Mouse (Mus musculus): ENCODE measurements at regions not wholly inside any gene's neighbourhood (a gene's known extent, or its start where the extent isn't known, plus 50 kb on each side); places are given as distances from the start of the nearest gene placed in this dataset.

DNA sequence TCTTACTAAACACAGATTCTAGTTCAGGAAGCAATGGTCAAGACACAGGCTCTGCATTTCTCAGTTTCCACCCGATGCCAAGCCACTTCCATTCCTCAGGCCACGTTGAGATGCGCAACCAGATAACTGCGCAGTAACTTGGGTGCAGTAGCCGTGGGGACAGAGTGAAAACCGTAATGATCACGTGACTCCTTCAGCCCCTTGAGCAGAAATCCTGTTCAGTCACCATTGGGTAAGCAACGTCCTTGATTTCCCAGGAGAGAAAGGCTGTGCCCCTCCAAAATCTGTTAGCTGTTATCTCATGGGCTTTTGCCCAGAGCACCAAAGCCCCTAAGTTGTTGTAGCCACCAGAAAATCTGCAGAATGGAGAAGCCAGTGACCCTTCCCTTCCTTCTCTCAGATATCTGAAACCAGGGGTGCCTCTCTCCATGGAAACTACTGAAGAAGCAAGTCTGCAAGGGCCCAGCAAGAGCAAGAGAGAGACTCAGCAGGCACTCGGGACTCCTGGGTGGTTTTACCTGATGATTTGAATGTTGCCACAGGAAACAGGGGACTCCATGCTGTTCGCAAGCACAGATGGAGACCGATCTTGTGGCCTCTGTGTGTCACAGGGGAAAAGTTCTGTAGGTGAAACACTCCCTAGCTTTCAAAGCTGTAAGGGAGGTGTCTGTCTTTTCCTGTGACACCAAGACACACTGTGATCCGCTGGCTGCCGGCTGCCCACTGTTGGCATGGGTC lies 126.7 kb downstream of the Lmo4 start:
- in situ Hi-C loops (cut with MboI; ENCODE audit: low sequenced_read_pairs), result no loop called here

DNA sequence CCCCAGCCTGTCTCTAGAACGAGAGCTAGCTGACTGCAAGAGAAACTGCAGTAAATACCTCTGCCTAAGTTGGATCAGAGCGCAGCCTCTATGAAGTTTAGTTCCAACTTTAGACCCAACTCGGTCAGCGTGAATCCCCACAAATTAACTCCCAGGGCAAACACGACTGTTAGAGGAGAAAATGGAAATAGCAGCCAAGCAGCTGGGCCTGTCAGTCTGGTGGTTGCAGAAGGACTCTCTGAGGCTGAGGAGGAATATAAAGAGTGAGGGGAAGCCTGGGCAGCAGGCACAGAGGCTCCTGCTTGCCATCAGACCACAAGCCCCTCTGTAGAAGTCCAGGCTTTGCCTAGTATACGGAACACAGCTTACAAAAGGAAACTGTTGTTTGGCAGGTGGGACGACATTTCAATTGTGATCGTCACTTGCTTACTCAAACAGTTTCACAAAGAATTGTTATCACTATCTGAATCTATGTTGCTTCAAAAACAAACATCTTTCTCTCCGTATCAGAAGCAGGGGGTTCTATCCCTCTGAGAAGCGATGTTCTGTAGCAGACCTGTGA lies 135.0 kb downstream of the Lmo4 start:
- in situ Hi-C loops (cut with MboI; ENCODE audit: low sequenced_read_pairs), result no loop called here

DNA sequence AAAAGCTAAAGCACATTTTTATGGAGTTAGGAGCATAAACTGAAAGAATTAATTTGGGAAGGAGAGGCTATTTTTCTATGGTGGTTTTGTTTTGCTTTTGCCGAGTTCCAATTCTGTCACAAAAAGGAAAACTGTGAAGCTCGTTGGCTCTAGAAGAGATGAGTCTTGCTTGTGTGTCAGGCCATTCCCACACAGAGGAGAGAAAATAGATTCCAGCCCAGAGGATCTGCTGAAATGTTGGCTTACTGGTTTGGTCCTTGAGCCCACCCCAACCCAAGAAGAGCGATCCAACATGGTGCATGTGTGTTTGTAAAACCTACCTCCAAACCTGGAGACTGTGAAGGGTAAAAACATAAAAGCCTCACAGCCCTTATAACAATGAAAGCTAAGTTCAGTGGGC lies 138.0 kb downstream of the Lmo4 start:
- in situ Hi-C loops (cut with MboI; ENCODE audit: low sequenced_read_pairs), result no loop called here

DNA sequence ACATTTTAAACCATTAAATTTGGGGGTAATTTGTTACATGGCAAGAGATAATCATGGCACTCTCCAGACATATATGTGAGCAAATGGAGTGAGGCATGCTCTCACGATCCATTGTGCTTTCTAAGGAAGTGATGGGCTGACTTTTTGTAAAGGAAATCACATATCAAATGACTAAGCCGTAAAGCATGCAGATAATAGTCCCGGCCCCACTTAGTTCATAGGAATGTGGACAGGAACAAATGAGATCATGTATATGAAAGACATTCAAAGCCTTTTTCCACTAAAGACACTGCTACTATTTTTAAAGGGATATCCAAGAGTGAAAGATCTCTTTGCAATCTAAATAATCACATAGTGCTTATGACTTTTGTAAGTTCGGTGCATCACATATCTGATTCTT lies 146.9 kb downstream of the Lmo4 start:
- in situ Hi-C loops (cut with MboI; ENCODE audit: low sequenced_read_pairs), result no loop called here

DNA sequence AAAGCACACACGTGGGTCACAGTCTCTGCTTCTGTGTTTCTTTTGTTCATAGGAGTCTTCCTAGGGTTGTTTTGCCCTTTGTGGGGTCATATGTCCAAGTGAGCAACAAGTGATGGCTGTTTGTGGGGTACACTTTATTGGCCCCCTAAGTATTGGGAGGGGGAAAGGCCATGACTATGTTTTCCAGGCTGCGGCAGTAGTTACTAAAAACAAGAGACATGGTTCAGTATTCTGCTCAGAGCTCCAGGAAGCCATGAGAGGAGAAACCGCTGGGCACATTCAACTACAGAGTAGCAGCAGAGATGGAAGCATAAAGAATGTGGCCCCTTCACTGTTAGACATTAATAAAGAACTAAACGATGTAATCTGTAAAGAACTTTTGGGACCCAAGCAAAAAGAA lies 154.7 kb downstream of the Lmo4 start:
- in situ Hi-C loops (cut with MboI; ENCODE audit: low sequenced_read_pairs), result no loop called here

DNA sequence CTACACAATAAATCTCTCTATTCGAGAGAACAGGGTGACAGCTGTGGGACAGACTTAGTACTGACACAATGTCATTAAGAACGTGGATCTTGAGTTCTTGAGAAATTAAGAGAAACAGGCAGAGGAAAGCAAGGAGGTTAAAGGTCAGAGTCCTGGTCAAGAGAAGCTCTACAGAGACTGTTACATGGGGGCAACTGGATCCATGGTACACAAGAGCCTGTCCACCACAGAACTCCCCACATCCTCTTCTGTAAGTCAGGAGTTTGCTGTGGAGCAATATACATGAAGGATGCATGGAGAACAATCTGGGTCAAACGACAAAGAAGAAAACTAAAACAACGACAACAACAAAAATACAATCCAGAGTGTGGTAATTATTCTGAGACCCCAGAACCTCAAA lies 155.8 kb downstream of the Lmo4 start:
- in situ Hi-C loops (cut with MboI; ENCODE audit: low sequenced_read_pairs), result no loop called here

DNA sequence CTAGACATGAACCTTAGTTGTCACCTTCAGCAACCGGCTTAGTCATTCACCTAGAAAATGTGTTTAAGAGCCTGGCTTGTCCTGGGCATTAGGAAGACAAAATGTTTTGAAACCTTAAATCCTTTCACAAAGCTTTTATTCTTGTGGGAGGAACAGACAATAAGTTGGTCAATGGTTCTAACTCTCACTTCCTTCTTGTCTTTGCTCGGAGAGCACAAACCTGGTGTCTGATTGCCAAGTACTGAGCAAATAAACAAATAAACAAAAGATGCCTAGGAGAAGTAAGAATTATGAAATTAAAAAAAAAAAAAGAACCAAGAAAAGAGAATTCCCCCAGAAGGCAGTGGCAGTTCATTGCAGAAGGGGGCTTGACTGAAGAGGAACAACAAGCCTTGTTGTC lies 160.7 kb downstream of the Lmo4 start:
- in situ Hi-C loops (cut with MboI; ENCODE audit: low sequenced_read_pairs), result no loop called here

DNA sequence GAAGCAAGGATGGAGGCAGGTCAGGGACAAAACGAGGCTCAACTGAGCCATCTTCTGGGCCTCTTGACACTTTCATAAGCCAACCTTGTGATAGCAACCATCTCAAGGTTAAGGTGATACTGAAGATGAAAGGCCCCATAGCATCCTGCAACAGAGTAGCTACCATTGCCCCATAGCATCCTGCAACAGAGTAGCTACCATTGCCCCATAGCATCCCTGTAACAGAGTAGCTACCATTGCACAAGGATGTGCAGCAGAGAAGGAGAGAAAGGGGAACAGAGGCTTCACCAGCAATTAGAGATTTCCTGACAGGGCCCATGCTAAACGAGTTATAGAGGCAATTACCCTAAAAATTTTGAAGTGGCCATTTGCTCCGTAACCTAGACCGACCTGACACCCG lies 163.2 kb downstream of the Lmo4 start:
- in situ Hi-C loops (cut with MboI; ENCODE audit: low sequenced_read_pairs), result no loop called here

DNA sequence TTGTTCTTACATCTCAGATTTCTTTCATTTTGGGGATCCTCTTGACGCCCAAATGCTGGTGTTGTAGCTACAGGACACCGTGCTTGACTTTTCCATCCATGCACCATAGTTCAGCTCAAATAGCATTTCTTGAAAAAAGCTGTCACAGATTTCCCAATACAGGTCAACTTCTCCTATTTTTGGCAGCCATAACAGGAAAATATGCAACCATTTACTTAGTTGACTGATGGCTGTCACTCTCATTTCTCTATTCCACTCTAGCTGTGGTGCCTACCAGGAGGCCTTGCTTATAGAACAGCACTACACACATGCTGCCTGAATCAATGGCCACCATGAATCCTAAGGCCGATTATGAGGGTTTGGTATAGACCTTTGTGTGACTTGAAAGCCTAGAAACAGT lies 165.5 kb downstream of the Lmo4 start:
- in situ Hi-C loops (cut with MboI; ENCODE audit: low sequenced_read_pairs), result no loop called here

DNA sequence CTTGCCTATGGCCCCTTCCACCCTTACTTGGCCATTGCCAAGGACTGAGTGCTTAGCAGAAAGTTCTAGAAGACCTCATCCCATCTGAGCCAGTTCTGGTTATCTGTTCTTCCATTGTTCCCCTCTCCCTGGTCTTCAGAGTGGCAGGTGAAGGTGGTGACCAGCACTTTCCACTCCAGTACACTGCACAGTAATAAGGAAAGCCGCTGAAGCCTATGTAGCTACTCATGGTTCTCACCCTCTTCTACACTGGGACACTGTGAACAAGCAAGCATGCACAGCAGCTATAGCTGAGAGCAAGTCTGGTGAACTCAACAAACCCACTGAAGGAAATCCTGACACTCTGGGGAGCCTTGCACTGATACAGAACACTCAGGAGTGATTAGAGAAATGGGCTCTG lies 175.4 kb downstream of the Lmo4 start:
- in situ Hi-C loops (cut with MboI; ENCODE audit: low sequenced_read_pairs), result no loop called here

DNA sequence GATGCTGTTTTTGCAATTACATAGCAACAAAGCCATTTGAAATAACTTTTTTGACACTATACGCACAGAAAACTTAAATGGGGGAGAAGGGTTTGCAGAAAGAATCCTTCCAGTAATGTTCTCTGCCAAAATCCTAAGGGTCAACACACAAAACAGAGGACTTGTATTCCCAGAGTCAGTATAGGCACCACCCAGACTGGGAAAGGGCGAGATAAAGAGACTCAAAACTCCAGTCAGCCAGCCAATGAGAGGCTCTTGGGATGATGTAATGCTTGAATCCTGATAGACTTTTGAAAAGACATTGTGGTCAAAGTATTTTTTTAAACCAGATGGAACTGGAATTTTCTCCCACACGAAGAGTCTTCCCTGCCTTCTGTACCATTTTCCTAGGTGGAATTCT lies 175.9 kb downstream of the Lmo4 start:
- in situ Hi-C loops (cut with MboI; ENCODE audit: low sequenced_read_pairs), result no loop called here

DNA sequence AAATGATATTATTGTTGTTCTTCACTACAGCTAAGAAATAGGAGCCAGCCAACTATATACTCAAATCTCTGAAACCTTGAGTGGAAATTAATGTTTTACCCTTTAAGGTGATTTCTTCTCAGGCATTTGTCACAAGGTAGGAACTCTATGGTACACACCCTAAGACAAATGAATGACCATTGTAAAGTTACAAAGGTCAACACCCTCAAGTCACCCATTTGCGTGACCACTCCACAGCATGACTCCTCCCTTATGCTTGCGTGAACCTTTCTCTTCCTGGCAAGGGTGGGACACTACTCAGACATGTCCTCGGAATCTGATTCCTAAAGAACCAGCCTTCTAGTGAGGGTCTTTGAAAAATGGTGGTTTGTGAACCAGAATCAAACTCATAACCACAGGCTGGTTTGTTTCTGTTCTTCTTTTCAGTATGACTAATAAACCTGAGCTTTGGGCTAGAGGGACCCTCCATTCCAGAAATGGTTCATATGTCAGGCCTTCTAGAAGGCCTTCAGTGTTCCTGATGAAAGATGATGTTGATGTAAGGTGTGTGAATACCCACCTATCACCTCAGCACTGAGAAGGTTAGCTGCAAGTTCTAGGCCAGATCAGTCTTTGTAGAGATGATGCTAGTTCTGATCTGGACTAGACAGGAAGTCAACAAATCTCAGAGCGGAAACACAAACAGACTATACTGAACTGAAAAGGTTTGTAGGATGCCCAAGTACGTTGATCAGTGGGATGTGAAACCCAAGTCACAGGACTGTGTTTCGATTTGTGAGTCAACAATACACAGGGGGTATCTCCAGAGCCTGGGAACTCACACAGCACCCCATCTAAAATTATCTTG lies 177.7 kb downstream of the Lmo4 start:
- in situ Hi-C loops (cut with MboI; ENCODE audit: low sequenced_read_pairs), result no loop called here

DNA sequence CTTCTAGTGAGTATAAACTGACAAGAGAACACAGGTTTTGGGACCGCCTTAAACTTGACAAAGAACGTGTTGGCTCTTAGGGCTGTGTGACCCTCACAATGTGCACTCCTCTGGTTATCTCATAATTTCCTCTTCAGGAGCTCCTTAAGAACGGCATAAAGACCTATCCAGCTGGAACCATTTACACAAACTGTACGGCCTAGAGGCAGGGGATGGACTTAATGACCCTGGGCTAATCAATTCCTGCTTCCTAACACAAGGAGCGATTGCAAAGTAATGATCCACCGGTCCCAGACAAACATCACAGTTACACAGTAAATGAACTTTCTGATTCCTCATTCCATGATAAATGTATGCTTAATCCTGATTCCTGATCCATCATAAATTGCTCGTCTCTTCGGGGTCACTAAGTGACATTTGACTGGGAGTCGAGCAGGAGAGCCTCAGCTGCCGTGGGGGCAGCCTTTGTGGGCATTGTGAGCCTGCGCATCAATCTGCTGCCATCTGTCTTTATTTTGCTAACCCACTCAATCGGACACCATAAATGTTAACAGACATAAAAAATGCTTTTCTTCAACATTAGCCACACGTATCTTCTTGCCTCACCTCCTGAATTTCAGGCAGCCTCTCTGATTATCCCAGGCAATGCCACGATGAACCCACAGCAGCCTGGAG lies 179.4 kb downstream of the Lmo4 start:
- in situ Hi-C loops (cut with MboI; ENCODE audit: low sequenced_read_pairs), result no loop called here

DNA sequence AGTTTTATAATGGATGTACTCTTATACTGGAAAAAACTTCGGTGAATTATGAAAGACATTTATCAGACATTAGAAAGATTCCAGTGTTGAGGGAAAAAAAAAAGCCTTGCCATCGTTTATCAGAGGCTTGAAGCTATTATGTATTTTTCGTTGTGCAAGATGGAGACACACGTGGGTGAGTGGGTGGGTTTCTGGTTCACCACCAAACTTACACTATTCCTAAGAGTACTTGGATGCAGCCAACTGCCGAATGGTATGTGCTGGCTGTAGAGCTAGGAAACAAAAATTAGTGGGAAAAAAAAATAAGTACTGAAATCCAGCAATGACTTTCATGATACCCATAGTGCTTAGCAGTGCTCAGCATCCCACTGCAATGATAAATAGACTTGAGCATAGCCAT lies 180.8 kb downstream of the Lmo4 start:
- in situ Hi-C loops (cut with MboI; ENCODE audit: low sequenced_read_pairs), result no loop called here

DNA sequence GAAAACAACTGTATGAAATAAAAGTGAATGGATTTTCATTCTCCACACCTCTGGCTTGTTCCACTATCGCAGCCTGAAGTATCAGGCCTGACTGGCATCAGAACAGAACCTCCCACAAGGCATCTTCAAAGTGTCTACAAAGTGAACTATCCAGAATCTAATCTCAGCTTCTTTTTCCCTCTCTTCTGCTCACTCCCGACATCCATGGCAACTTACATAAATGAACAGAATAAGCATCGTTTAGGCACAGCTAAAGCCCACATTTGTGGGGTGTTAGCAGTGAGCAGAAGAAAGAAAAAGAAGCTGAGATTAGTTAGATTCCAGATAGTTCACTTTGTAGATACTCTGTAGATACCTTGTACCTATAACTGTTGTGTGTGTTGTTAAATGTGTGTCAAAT lies 182.0 kb downstream of the Lmo4 start:
- in situ Hi-C loops (cut with MboI; ENCODE audit: low sequenced_read_pairs), result no loop called here

DNA sequence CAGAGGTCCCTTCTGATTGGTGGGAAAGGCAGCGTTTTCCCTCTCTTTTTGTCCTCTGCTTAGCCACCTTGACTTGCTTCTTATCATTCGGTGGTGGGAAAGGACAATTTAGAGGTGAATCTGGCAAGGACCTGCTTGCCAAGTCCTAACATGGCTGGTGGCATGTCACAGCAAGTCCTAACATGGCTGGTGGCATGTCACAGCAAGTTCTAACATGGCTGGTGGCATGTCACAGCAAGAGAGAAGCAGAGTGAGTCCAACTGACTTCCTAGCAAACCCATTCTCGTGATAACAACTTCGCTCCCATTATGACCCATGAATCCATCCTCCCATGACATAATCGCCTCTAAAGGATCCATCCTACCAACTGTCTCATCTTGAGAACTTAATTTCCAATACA lies 183.1 kb downstream of the Lmo4 start:
- in situ Hi-C loops (cut with MboI; ENCODE audit: low sequenced_read_pairs), result no loop called here

DNA sequence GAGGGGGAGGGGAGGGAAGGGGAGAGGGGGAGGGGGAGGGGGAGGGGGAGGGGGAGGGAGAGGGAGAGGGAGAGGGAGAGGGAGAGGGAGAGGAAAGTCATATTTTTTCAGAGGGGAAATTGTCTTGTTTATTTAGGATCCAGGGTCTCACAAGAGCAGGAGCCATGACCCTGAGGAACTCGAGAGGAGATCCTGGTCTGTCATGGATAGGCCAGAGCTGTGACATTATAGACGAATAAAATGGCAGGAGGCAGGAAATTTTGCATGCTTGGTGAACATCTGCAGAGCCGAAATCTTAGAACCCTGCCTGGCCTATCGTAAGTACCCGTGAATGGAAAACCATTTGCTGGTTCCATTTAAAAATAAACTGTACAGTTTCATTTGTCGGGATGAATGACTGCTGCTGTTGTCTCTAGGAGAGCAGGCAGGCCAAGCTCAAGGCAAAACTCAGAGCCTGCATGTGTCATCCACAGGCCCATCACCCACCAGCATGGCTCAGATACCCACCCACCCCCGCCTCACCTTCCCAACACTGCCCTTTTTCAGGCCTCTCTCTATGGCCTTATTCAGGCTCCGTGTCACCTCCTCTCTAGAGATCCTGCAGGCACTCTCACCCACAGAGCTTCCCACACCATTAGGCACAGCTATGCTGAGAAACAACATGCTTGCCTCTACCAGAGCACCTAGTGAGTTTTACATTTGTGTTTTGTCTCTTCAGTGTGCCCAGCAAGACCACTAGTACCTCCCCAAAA lies 184.7 kb downstream of the Lmo4 start:
- in situ Hi-C loops (cut with MboI; ENCODE audit: low sequenced_read_pairs), result no loop called here

DNA sequence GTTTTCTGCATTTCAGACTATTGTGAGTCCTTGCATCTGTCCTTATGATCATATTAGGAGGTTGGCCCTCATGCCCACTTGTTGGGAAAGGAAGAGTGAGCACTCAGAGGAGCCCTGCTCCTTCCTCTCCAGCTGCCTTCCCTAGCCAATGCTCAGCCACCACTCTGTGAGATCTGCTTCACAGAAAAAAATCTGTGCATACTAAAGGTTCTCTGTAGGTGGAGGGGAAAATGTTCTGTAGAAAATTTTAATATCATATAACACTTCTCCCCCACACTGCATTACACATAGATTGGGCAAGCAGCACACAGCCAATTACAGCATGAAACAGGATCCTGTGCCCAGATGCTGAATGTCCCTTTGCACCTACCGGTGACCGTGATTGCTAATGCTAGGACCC lies 185.7 kb downstream of the Lmo4 start:
- in situ Hi-C loops (cut with MboI; ENCODE audit: low sequenced_read_pairs), result no loop called here

DNA sequence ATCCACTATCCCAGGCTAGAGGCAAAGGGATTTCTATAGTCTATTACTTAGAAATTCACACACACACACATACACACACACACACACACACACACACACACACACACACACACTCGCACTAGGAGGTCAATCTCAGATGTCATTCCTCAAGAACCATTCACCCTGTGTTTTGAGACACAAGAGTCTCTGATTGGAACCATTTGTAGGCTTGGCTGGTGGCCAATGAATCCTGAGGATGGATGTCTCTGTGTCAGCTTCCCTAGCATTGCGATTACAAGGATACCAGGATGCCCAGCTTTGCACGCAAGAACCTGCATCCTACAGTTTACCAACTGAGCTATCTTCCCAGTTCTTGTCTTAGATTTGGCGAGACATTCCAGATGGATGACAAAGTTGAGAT lies 186.5 kb downstream of the Lmo4 start:
- in situ Hi-C loops (cut with MboI; ENCODE audit: low sequenced_read_pairs), result no loop called here

DNA sequence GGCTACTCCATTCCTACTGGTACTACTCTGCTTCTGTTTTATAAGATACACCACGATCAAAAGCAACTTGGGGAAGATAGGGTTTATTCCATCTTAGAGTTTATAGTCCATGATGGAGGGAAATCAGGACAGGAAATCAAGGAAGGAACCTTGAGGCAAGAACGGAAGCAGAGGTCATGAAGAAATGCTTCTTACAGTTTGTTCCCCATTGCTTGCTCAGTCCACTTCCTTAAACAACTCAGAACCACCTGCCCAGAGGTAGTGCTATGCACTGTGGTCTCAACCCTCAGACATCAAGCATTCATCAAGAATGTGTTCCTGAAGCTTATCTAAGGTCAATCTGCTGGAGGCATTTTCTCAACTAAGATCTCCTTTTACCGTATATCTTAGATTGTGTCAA lies 189.8 kb downstream of the Lmo4 start:
- in situ Hi-C loops (cut with MboI; ENCODE audit: low sequenced_read_pairs), result no loop called here
